Mouse (Mus musculus): ENCODE data around the gene Pard3. TPM values are rescaled to one million over a fixed set of nuclear protein-coding genes. Genes with fewer than 3 reads are reported as not detected.

The Pard3 gene
- polyA plus RNA-seq, 1 experiment from 2014 or later, result 33.4 TPM

DNA sequence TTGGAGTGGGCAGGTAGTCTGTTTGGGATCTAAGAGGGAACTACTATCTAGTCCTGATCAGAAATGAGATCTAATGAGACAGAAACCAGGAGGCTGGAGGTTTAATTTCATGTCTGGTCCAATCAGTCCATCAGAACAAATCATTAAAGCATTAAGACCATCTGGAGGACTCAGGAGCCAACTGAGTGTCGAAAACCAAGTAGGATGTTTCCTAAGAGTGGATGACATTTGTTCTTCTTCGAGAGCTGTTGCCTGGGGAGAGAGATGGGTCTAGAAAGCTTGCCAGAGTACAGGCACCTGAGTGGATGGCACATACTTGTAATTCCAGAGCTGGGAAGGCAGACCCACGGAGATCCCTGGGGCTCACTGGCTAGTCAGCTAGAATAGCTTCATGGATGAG is 468.2 kb downstream of the Pard3 start:
- no peak for DNase-seq (ENCODE audit: low spot score)
- no peaks in the 10 kb centered on the region for H3K9me3 ChIP-seq
- 80% methylated on average over 3 of the region's 3 CpGs for WGBS

DNA sequence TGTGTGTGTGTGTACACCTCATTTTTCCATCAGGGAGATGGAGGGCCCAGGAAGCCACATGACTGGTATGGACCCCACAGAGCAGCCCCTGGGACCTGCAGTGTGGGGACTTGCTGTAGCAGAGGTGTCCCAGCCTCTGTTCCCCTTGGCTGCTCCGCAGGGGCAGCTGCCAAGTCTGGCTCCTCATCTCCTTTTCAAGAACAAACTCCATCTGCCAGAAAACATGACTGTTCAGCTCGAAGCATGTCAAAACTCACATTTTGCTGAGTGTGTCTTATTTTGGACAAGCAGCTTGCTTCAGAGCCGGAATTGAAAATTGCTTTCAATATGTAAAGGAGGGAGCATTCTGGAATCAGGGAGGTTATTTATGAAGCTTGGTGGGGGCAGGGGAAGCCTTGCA is 471.1 kb downstream of the Pard3 start:
- WGBS, result 78% methylated on average over 3 of the region's 3 CpGs
- no peak overlapping the region for H3K27ac ChIP-seq (replicated peaks)
- no peaks in the 10 kb centered on the region for H3K9me3 ChIP-seq
- H3K36me3 ChIP-seq (replicated peaks), result no peaks in the 10 kb centered on the region
- H3K27me3 ChIP-seq (replicated peaks; ENCODE audit: low read depth, poor library complexity, severe bottlenecking), result no peaks in the 10 kb centered on the region
- H3K4me3 ChIP-seq, result no peak overlapping the region
- no peak for DNase-seq (ENCODE audit: low spot score)
- H3K4me1 ChIP-seq, result 0 out of 2 replicates have a peak, but pooled peaks cover 8% of the 10 kb centered on the region

More for the DNA sequence above, 468.2 kb downstream of the Pard3 start:
- no peaks in the 10 kb centered on the region for H3K27me3 ChIP-seq (replicated peaks; ENCODE audit: low read depth, poor library complexity, severe bottlenecking)
- no peaks in the 10 kb centered on the region for H3K36me3 ChIP-seq (replicated peaks)
- H3K27ac ChIP-seq (replicated peaks), result no peak overlapping the region
- H3K4me1 ChIP-seq, result 0 out of 2 replicates have a peak, but pooled peaks cover 8% of the 10 kb centered on the region
- no peak overlapping the region for H3K4me3 ChIP-seq

DNA sequence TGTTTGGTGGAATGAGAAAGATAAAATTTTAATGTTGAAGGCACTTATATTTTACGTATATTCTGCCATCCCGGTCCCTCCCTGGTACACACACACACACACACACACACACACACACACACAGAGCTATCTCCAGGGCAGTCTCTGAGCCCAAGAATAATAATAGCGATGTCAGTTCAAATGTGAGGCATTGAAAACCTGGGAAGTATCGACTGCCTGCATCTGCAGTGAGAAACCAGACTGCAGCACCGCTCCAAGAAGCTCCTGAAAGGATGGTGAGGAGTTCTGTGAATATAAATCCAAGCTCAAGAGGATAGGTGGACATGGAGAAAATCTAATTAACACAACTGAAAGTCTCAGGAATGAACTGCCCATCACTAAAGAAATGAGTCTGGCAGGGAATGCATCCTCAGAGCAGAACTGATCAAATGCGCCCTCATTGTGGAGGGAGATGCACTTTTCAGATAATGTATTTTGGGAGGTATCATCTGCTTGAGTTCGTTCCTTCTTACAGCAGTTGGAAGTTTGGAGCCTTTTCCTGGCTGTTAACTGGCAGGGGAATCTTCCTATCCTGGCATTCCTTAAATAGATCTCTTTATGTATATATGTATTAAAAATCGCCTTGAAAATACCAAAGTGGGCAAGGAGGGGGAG is 471.6 kb downstream of the Pard3 start:
- no peak overlapping the region for H3K4me3 ChIP-seq
- no peaks in the 10 kb centered on the region for H3K36me3 ChIP-seq (replicated peaks)
- H3K9me3 ChIP-seq, result no peaks in the 10 kb centered on the region
- 85% methylated on average over 8 of the region's 8 CpGs for WGBS
- 0 out of 2 replicates have a peak, but pooled peaks cover 8% of the 10 kb centered on the region for H3K4me1 ChIP-seq
- no peaks in the 10 kb centered on the region for H3K27me3 ChIP-seq (replicated peaks; ENCODE audit: low read depth, poor library complexity, severe bottlenecking)
- DNase-seq (ENCODE audit: low spot score), result no peak
- no peak overlapping the region for H3K27ac ChIP-seq (replicated peaks)

DNA sequence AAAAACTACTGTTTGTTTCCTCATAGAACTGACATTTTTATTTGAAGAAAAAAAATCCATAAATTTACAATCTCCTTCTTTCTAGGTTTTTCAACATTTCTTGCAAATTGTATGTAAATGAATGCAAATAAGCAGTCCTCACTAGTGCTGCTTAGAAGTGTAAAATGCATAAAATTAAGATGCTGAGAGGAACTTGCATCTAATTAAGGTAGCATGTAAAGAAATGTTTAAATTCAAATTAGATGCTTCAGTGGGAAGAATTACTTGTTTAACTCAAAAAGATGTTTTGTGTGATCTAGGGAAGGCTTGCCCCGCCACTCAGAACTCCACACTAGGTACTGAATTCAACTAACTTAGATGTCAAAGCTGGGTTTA is 472.1 kb downstream of the Pard3 start:
- WGBS, result 94% methylated on average over 1 of the region's 1 CpGs
- no peaks in the 10 kb centered on the region for H3K36me3 ChIP-seq (replicated peaks)
- H3K27ac ChIP-seq (replicated peaks), result no peak overlapping the region
- no peak overlapping the region for H3K4me3 ChIP-seq
- no peak for DNase-seq (ENCODE audit: low spot score)
- H3K4me1 ChIP-seq, result 0 out of 2 replicates have a peak, but pooled peaks cover 8% of the 10 kb centered on the region
- H3K9me3 ChIP-seq, result no peaks in the 10 kb centered on the region
- H3K27me3 ChIP-seq (replicated peaks; ENCODE audit: low read depth, poor library complexity, severe bottlenecking), result no peaks in the 10 kb centered on the region

DNA sequence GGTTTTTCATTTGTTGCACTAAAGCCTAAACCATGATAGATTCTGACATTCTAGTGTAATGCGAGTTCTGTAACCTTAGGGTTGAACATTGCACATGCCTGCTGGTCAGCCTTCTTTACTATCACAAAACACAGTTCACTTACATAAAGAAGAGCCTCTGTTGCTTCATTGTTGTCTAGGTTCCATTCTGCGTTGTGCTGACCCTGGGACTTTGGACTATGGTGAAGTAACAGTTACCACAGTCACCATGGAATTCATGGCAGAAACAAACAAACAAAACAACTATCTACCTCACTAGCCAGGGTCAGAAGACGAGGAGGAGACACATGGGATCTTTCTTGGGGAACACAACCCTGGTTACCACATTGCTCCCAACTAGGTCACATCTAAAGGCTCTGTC is 476.1 kb downstream of the Pard3 start:
- no peak for DNase-seq (ENCODE audit: low spot score)
- Histone ChIP-seq H3K27me3 (replicated peaks; ENCODE audit: low read depth, poor library complexity, severe bottlenecking) (no peaks in the 10 kb centered on the region), H3K27ac (replicated peaks) (no peak overlapping the region), H3K9me3 (no peaks in the 10 kb centered on the region), H3K4me3 (no peak overlapping the region), H3K4me1 (peaks cover 18% of the 10 kb centered on the region), H3K36me3 (replicated peaks) (no peaks in the 10 kb centered on the region)
- 91% methylated on average over 3 of the region's 3 CpGs for WGBS

DNA sequence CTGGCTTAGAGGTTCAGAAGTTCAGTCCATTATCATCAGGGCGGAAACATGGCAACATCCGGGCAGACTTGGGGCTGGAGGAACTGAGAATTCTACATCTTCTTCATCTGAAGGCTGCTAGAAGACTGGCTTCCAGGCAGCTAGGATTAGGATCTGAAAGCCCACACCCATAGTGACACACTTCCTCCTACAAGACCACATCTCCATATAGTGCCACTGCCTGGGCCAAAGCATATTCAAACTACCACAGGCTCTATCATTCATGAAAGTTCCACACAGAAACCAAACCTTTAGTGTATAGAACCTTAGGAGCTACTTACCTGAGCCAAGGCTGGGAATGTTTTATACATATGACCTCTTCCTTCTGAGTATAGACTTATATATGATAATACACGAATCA is 476.6 kb downstream of the Pard3 start:
- WGBS, result 88% methylated on average over 3 of the region's 3 CpGs
- Histone ChIP-seq H3K27me3 (replicated peaks; ENCODE audit: low read depth, poor library complexity, severe bottlenecking) (no peaks in the 10 kb centered on the region), H3K4me3 (no peak overlapping the region), H3K27ac (replicated peaks) (no peak overlapping the region), H3K36me3 (replicated peaks) (no peaks in the 10 kb centered on the region), H3K9me3 (no peaks in the 10 kb centered on the region), H3K4me1 (peaks cover 18% of the 10 kb centered on the region)
- DNase-seq (ENCODE audit: low spot score), result no peak

DNA sequence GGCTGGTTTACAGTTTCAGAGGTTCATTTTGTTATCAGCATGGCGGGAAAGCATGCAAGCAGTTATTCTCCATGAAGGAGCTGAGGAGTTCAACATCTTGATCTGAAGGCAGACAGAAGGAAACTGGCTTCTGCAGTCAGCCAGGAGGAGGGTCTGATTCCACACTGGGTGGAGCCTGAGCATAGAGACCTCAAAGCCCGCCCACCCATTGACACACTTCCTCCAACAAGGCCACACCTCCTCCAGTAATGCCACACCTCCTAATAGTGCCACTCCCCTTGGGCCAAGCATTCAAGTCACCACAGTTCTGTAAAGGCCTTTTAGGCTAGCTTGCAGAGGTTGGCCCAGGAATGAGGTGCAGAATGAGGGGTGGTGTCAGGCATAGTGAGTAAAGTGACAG is 478.5 kb downstream of the Pard3 start:
- 77% methylated on average over 2 of the region's 2 CpGs for WGBS
- H3K4me3 ChIP-seq, result no peak overlapping the region
- H3K36me3 ChIP-seq (replicated peaks), result no peaks in the 10 kb centered on the region
- no peaks in the 10 kb centered on the region for H3K9me3 ChIP-seq
- H3K27ac ChIP-seq (replicated peaks), result no peak overlapping the region
- H3K4me1 ChIP-seq, result peaks cover 18% of the 10 kb centered on the region
- no peaks in the 10 kb centered on the region for H3K27me3 ChIP-seq (replicated peaks; ENCODE audit: low read depth, poor library complexity, severe bottlenecking)
- no peak for DNase-seq (ENCODE audit: low spot score)

DNA sequence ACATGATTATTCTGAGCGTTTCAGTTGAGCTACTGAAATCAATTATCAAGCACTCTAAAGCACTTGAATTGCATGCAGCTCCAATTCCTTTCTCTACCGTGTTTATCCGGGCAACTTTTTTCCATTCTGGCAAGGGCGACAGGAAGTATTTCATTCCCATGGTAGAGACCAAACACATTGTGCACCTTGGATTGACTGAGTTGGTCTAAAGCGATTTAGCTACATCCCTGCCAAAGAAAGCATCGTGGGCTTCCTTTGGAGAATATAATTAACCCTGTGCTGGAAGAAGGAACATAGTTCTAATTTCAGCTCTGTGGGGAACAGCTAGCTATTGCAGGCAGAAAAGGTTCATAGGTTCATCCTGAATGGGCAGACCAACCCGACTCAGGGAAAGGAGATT is 480.0 kb downstream of the Pard3 start:
- DNase-seq (ENCODE audit: low spot score), result no peak
- H3K36me3 ChIP-seq (replicated peaks), result no peaks in the 10 kb centered on the region
- WGBS, result 80% methylated on average over 7 of the region's 7 CpGs
- no peaks in the 10 kb centered on the region for H3K9me3 ChIP-seq
- H3K27ac ChIP-seq (replicated peaks), result no peak overlapping the region
- peaks cover 27% of the 10 kb centered on the region for H3K4me1 ChIP-seq
- no peak overlapping the region for H3K4me3 ChIP-seq
- no peaks in the 10 kb centered on the region for H3K27me3 ChIP-seq (replicated peaks; ENCODE audit: low read depth, poor library complexity, severe bottlenecking)

DNA sequence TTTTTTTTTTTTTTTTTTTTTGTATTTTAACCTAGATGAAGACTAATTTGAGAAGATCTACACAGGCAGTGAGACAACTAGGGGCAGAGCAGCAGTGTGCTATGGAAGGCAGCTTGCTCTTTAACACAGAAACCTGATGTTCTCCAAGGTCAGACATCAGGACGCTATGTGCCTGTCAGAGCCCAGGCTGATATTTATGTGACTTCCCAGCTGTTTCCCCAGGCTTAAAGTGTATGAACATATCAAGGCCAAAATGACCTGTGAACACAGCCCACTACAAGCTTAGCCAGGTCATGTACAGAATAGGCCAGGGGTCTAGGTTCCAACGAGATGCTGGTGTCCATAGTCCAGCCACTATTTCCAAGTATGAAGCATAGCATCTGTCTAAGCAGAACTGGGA is 482.5 kb downstream of the Pard3 start:
- Histone ChIP-seq H3K9me3 (no peaks in the 10 kb centered on the region), H3K4me1 (peaks cover 35% of the 10 kb centered on the region), H3K36me3 (replicated peaks) (no peaks in the 10 kb centered on the region), H3K27me3 (replicated peaks; ENCODE audit: low read depth, poor library complexity, severe bottlenecking) (no peaks in the 10 kb centered on the region), H3K4me3 (no peak overlapping the region), H3K27ac (replicated peaks) (no peak overlapping the region)
- WGBS, result 84% methylated on average over 2 of the region's 2 CpGs
- no peak for DNase-seq (ENCODE audit: low spot score)

DNA sequence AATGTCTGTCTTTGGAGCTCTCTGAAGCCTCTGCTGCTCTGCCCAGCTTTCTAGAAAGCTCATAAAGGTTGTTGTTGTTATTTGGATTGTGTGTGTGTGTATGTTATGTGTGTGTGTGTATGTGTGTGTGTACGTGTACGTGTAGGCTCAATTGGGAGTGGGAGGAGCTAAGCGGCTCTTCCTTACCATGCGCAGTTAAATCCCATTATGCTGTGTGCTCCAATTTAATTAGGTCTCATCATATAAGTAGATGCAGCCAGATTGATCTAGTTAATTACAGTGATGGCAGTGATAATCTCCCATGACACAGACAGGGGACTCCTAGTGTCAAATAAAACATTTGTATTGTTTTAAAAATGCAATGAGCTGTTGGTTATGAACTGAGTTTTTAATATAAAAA is 487.2 kb downstream of the Pard3 start:
- Histone ChIP-seq H3K4me1 (peaks cover 48% of the 10 kb centered on the region), H3K27me3 (replicated peaks; ENCODE audit: low read depth, poor library complexity, severe bottlenecking) (0 out of 2 replicates have a peak, but pooled peaks cover 12% of the 10 kb centered on the region), H3K27ac (replicated peaks) (no peak overlapping the region), H3K4me3 (no peak overlapping the region), H3K36me3 (replicated peaks) (no peaks in the 10 kb centered on the region), H3K9me3 (no peaks in the 10 kb centered on the region)
- 82% methylated on average over 4 of the region's 4 CpGs for WGBS
- no peak for DNase-seq (ENCODE audit: low spot score)

DNA sequence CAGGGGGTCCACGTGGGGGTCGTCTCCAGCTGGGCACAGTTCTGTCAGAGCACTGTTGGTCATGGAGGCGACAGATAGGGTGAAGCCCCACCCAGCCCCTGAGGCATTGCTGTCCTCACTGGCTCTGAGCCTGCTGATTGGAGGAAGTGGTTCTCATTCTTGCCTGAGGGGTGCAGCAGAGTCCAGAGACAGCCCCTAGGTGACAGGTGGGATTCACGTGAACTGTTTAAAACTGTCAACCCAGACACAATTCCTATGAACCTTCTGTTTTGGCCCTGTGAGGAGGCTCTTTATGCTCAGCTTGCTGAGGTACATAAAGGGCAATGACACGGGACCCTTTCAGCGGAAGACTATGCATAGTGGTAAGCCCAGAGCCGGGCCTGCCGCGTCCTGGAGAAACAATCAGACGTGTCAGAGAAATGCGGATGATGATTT is 488.5 kb downstream of the Pard3 start:
- Histone ChIP-seq H3K27me3 (replicated peaks; ENCODE audit: low read depth, poor library complexity, severe bottlenecking) (0 out of 2 replicates have a peak, but pooled peaks cover 19% of the 10 kb centered on the region), H3K9me3 (no peaks in the 10 kb centered on the region), H3K4me3 (no peak overlapping the region), H3K36me3 (replicated peaks) (no peaks in the 10 kb centered on the region), H3K4me1 (peaks cover 60% of the 10 kb centered on the region), H3K27ac (replicated peaks) (no peak overlapping the region)
- WGBS, result 59% methylated on average over 11 of the region's 11 CpGs
- DNase-seq (ENCODE audit: low spot score), result peak; percentile 29

DNA sequence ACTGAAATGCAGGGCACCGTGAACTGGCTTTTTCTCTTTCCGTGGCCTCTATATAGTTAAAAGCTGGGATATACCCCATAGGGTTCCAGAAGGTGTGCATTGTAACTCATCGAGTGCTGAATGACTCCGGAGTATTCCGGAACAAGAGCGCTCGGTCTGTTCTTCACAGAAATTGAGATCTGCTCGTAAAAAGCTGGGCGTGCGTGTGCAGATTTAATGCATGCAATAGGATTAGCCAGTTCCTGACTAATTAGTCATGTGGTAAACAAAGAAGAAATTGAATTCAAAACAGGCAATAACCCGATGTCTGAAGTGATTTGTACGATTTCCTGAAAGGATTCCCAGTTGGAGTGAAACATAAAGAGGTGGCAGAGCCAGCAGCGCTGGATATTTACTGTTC is 489.1 kb downstream of the Pard3 start:
- Histone ChIP-seq H3K36me3 (replicated peaks) (no peaks in the 10 kb centered on the region), H3K4me1 (peaks cover 66% of the 10 kb centered on the region), H3K27ac (replicated peaks) (no peak overlapping the region), H3K4me3 (no peak overlapping the region), H3K9me3 (no peaks in the 10 kb centered on the region), H3K27me3 (replicated peaks; ENCODE audit: low read depth, poor library complexity, severe bottlenecking) (0 out of 2 replicates have a peak, but pooled peaks cover 19% of the 10 kb centered on the region)
- DNase-seq (ENCODE audit: low spot score), result no peak
- WGBS, result 84% methylated on average over 13 of the region's 13 CpGs

DNA sequence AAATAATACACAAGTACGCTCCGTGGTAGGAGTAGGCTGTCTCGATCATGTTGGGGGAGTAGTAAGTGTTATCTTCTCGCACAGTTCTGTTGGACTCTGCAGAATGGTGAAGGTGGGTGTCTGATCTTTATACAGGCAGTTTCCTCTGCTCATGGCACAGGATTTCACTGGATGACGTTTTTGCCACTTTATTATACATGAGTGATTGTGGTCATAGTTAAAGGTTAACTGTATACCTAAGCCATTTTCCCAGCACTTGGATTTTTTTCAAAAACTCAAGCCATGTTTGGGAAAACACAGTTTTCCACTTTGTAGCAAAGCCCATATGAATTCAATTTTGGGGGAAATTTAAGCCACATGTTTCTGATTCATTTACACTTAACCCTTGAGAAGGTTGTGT is 489.9 kb downstream of the Pard3 start:
- no peaks in the 10 kb centered on the region for H3K36me3 ChIP-seq (replicated peaks)
- peaks cover 61% of the 10 kb centered on the region for H3K4me1 ChIP-seq
- no peak for DNase-seq (ENCODE audit: low spot score)
- no peaks in the 10 kb centered on the region for H3K9me3 ChIP-seq
- H3K27me3 ChIP-seq (replicated peaks; ENCODE audit: low read depth, poor library complexity, severe bottlenecking), result 0 out of 2 replicates have a peak, but pooled peaks cover 19% of the 10 kb centered on the region
- WGBS, result 54% methylated on average over 5 of the region's 5 CpGs
- no peak overlapping the region for H3K27ac ChIP-seq (replicated peaks)
- H3K4me3 ChIP-seq, result no peak overlapping the region
